Mouse (Mus musculus) mouse embryonic stem cell (cell line): Measurements from ENCODE around the gene Tspan9.

Source experiments
- in situ Hi-C, 2 experiments: fragments of 300-500 bp; cut with MboI; formaldehyde crosslinking; loops; 1 replicate in 1 of 2; 3 replicates in 1 of 2; pipeline ENCODE4 v1.14.3; 2019 to 2020; ENCODE audit warnings: low sequenced_read_pairs in 2 of 2, low pct_unique_long_range_greater_than_20kb in 1 of 2, mixed read lengths in 1 of 2; ENCODE audit not compliant: unreplicated experiment in 1 of 2

The Tspan9 gene

DNA sequence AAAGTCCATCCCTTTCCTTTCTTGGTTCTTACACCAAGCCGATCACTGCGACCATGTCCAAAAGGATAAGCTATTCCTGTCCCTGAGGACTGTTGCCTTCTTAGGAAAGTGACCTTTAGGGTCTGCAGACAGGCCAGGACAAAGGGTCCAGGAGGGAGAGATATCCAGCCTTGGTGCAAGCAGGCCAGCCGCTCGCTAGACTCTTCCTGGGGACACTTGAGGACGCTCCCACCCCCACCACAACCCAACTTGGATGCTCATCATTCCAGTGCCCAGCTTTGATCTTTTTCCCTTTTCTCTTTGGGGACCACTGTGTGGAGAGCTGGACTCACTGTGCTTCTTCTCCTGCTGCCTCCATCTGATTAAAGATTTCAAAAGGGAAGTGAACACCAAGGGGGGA lies 214.7 kb downstream of the Tspan9 start:
- in situ Hi-C loops, result no loop called here

DNA sequence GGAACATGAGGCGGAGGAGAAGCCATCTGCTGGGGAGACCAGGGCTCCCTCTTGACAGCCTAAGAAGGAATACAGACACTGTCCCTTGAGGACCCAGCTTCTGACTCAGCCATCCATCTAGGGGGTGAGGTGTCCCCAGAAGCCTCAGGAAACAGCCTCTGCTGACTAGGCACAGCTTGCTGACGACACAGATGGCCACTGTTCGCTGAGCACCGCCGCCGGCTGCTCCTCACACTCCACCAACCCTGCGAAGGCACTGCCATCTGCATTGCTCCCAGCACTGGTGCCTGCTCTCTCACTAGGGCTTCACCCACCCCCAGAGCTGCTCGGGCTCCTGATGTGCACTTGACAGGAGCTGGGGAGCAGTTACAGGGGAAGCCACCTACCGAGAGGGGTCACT lies 217.5 kb downstream of the Tspan9 start:
- in situ Hi-C loops, result no loop called here

DNA sequence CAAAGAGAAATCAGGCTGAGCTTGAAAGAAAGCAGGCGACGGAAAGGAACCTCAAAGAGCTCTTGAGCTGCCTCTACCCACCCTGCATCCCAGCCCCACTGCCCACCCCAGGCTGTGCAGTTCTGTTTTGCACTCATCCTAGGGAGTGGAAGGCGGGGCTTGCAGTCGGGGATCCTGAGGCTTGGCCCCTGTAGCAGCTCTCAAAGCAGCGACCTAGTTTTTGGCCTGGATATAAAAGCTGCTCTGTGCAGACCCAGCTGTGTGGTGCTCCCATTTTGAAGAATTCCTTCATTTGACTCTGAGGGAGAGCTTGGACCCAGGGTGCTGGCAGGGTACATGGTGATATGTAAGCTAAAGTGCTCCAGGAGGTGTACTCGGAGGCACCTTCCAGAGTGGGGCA lies 218.6 kb downstream of the Tspan9 start:
- in situ Hi-C loops, result no loop called here

DNA sequence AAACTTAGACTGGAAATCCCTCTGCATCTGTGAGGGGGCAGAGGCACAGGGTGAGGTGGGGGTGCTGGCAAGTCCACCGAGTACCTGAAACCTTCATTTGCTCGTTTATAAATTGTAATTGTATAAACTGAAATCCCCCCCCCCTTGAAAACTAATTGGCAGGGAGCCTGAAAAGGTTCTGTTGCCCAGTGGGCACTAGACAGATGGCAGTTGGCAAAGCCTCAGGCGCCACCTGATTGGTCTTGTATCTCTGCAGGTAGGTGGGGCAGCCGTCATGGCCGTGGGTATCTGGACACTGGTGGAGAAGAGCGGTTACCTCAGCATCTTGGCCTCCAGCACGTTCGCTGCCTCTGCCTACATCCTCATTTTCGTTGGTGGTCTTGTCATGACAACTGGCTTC lies 220.1 kb downstream of the Tspan9 start:
- in situ Hi-C loops, result no loop called here

DNA sequence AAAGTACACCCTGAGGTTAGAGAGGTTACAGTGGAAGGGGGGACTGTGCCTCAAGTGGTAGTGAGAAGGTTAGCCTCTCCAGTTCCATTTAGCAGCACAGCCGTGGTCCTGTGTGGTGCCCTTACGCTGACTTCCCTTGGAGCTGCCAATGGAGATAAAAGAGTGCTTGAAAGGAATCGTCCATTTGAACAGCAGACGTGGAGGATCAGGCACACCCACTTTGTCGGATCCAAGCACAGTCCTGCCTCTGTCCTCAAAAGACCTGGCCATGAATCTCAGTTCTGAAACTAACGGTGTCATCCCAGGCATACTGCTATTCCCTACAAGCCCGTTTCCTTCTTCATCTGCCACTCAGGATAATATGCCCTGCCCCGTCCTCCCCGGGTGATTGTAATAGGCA lies 221.4 kb downstream of the Tspan9 start:
- in situ Hi-C loops, result no loop called here

DNA sequence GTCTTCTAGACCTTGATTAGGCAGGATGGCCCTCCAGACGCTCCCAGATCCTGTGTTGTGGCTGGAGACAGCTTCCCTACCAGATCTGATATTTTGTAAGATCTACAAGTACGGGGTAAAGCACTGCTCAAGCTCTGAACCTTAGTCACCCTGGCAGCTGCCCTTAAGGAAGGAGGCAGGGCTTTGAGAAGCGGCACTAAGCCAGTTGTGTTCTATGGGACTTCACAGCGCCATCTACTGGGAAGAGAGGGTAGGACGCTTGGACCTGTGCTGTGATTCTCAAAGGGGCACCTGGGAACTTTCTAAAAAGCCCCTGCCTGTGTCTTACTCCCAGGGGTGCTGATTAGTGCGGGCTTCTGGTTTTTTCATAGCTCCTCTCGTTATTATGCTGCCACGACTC lies 222.7 kb downstream of the Tspan9 start:
- in situ Hi-C loops, result no loop called here

DNA sequence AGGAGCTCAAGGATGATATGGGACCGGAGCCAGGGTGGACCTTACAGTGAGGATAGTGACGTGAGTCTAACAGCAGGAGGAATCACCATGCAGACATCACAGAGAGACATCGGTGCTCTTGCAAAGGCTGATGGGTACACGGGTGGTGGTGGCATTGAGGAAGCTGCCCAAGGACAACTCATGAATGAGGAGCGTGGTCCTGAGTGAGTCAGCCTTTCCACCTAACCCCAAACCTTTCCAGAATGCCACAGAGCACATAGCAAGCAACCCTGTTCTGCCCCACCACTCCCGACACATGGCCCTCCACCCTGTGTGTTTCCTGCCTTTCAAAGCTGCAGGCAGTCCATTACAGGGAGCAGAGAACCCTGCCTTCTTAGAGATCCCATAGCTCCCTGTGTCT lies 223.9 kb downstream of the Tspan9 start:
- in situ Hi-C loops, result no loop called here

DNA sequence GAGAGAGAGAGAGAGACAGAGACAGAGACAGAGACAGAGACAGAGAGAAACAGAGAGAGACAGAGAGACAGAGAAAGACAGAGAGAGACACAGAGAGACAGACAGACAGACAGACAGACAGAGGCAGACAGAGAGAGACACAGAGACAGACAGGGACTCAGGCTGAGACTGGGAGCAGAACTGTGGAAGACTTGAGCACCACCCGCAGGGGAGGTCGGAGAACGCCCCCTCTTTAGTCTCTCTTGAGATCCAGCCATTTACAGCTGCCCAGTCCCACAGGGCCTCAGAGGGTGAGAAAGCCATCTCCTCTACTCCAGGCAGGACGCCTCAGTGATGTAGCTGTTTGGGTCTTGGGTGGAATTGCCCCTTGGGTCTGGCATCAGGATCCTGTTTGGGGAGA lies 225.7 kb downstream of the Tspan9 start:
- in situ Hi-C loops, result no loop called here

DNA sequence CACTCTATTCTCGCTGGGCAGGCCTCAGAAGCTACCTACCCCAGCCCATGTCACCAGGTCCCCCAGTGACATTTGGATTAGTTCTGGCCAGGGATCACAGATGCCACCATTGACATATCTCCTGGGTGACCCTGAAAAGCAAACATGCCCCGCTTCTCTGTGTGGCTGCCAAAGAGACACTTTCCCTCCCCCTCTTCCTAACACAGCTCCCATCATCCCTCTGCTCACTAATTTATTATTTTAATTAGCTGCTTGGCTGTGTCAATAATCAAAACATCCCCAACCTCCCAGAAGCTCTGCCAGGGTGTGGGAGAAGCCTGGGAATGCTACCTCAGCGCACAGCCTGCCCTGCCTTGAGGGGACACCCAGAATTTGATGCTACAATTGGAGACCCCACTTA lies 226.4 kb downstream of the Tspan9 start:
- in situ Hi-C loops, result no loop called here

DNA sequence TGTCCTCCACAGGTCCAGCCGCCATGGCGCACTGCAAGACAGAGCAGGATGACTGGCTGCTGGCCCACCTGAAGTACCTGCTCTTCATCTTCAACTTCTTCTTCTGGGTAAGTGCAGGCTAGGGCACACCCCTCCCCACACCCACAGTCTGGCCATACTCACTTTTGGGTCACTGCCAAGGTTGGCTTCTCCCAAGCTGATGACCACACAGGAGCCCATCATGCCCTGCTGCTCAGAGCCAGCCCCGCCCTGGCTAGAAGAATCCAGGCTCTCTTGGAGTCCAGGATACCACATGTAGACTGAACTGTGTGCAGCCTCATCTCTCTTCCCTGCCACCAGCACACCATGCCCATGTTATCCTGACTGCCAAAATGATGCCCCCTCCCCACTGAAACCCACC lies 230.5 kb downstream of the Tspan9 start:
- in situ Hi-C loops, result no loop called here

DNA sequence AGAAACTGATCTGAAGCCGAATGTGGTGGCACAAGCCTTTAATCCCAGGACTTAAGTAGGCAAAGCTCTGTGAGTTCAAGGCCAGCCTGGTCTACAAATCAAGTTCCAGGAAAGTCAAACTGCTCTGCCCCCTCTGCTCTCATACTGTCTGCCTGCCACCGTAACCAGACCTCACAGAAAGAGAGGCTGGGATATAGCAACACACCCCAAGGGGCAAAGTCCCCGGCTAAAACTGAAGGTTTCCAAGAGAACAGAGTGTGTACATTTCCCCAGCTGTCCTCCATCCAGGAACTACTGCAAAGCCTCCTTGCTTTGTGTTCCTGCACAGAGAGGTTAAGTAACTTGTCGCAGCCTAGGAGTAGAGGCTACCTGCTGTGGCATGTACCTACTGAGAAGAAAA lies 231.7 kb downstream of the Tspan9 start:
- in situ Hi-C loops, result no loop called here
